In the genomic region with DNA sequence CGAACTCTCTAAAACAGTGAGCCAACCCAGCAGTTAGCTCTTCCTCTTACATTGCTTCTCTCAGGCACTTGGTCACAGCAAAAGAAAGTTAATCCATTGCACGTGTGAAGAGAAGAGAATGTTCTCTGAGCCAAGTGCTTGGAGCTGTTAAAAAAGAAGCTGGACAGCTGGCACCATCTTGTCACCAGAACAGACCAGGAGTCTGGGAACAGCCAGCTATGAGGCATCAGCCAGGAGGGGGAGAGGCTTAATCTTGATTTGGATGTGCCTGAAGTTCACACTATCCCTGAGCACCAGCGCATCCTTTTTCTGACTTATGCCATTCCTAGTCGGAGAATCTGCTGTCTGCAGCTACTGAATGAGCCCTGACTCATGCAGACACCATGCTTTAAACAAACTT, we compare ENCODE assay signal across 21 mouse cellular contexts. TPM values are rescaled to one million over a fixed set of nuclear protein-coding genes. Genes with fewer than 3 reads are reported as not detected.
A peak's percentile ranks its signal among the peaks of the same experiment; 100 is the strongest.
DNase-seq lines count a peak whose midpoint lies in the region; ATAC-seq and TF ChIP-seq lines count a peak whose summit lies in the region.
"Had no signal": no experiment of that assay in that cellular context is flagged by ENCODE, and none has a peak within 500 bp of the region (broad histone marks: within the 10 kb centered on the region; RNA-seq: fewer than 3 reads in every experiment).

No protein-coding gene starts in this region.

- ATAC-seq in frontal cortex, adult (ENCODE audit: low TSS enrichment): peak; percentile 76
- ATAC-seq: forebrain, embryonic 13.5 days; forebrain, embryonic 15.5 days; forebrain, postnatal 0 days; Patski had no signal

- no peak for TF ChIP-seq POLR2A in kidney, adult 2 months (IDR thresholded peaks at IDR 0.05; ENCODE audit: low read depth, low read length)

- no peaks in the 10 kb centered on the region for H3K4me1 ChIP-seq in kidney, adult 2 months (ENCODE audit: control insufficient read depth, insufficient read depth, low read length)
- H3K4me1 ChIP-seq: embryonic facial prominence, embryonic 13.5 days; forebrain, embryonic 13.5 days had no signal

- no peak overlapping the region for H3K27ac ChIP-seq in kidney, adult 2 months (ENCODE audit: insufficient read depth, low read depth, low read length)
- H3K27ac ChIP-seq: embryonic facial prominence, embryonic 13.5 days; forebrain, embryonic 13.5 days; forebrain, embryonic 15.5 days had no signal

- no peak for DNase-seq in frontal cortex, postnatal 10 days (ENCODE audit: low spot score in 2 of 2)
- peak; percentile 23 for DNase-seq in 3T3-L1 (ENCODE audit: low read depth, low spot score)
- DNase-seq in adipocyte (ENCODE audit: low spot score): peak; percentile 38
- DNase-seq in kidney, adult 2 months: no peak
- DNase-seq in lung, postnatal 36 days: no peak
- DNase-seq: adrenal gland, adult 2 months; adrenal gland, postnatal 10 days; adrenal gland, postnatal 25 days; B cell, adult 2 months; cerebellum, adult 11-12 months; cerebellum, adult 2 months; cerebellum, adult 9-10 months; cerebellum, postnatal 25 days; forebrain, postnatal 0 days had no signal

- no peaks in the 10 kb centered on the region for H3K36me3 ChIP-seq in kidney, adult 2 months (ENCODE audit: control insufficient read depth, insufficient read depth, low read length)
- H3K36me3 ChIP-seq: embryonic facial prominence, embryonic 13.5 days; forebrain, embryonic 15.5 days; G1E had no signal

- H3K4me3 ChIP-seq in kidney, adult 2 months (ENCODE audit: insufficient read depth, low read depth, low read length): no peak overlapping the region
- H3K4me3 ChIP-seq: embryonic facial prominence, embryonic 13.5 days; forebrain, embryonic 13.5 days; forebrain, embryonic 15.5 days had no signal

- TF ChIP-seq CTCF in kidney, adult 2 months (conservative IDR thresholded peaks at IDR 0.05; ENCODE audit: insufficient read depth, insufficient read length, low read depth, low read length): no peak

- no peaks in the 10 kb centered on the region for H3K27me3 ChIP-seq in kidney, adult 2 months (replicated peaks; ENCODE audit: control insufficient read depth, insufficient read depth, low read length)
- H3K27me3 ChIP-seq: CH12.LX; forebrain, embryonic 15.5 days had no signal

- WGBS in kidney, adult 2 months: 75% methylated on average over 4 of the region's 4 CpGs

RNA-seq across cellular contexts. Expression of a gene that starts 30.4 kb away (rescaled TPM):
- 0.50 and 0.61 TPM in 2 replicates for polyA plus RNA-seq in kidney, adult 2 months (2012; rRNA removed)
- polyA plus RNA-seq: G1E, Patski had no signal

Comparison
In these comparisons a context has a peak if more than half of its experiments do, and no peak if none do; other contexts are left out.
1. DNase-seq: peak in 3T3-L1 (single experiment) and adipocyte (single experiment); none in frontal cortex, postnatal 10 days (0 of 2), kidney, adult 2 months (single experiment) and lung, postnatal 36 days (single experiment).